Mouse (Mus musculus): Measurements from ENCODE around the gene Rgs12.

GRCm38 (mm10) chr5:34987396-34987795 is 38.2 kb downstream of the Rgs12 start:
- TF ChIP-seq CTCF (IDR thresholded peaks at IDR 0.05; ENCODE audit: insufficient read depth, low read length) (no peak), POLR2A (IDR thresholded peaks at IDR 0.05; ENCODE audit: borderline replicate concordance, extremely low read depth, low read depth, low read length) (no peak)
